ENCODE assay signal across 8 mouse cellular contexts in genomic region chr5:31093151-31094041, GRCm38 (mm10). TPM values are rescaled to one million over a fixed set of nuclear protein-coding genes. Genes with fewer than 3 reads are reported as not detected.
DNase-seq lines count a peak whose midpoint lies in the region; ATAC-seq and TF ChIP-seq lines count a peak whose summit lies in the region.

No protein-coding gene starts in this region.

- no peak overlapping the region for H3ac ChIP-seq in myocyte (ENCODE audit: control insufficient read depth, insufficient read length)

- H3K27ac ChIP-seq in forebrain, embryonic 16.5 days (ENCODE audit: low read length), result no peak overlapping the region
- no peak overlapping the region for H3K27ac ChIP-seq in kidney, adult 2 months (ENCODE audit: insufficient read depth, low read depth, low read length)
- H3K27ac ChIP-seq in limb, embryonic 14.5 days (replicated peaks; ENCODE audit: low read depth, low read length), result no peak overlapping the region

- H3K4me1 ChIP-seq in forebrain, embryonic 16.5 days (replicated peaks; ENCODE audit: control insufficient read depth, insufficient read depth, low read length), result peaks cover 32% of the 10 kb centered on the region
- peaks cover 12% of the 10 kb centered on the region; the same call in 1 of the 2 replicates for H3K4me1 ChIP-seq in kidney, adult 2 months (ENCODE audit: control insufficient read depth, insufficient read depth, low read length)
- H3K4me1 ChIP-seq in limb, embryonic 14.5 days (ENCODE audit: control insufficient read depth, insufficient read depth, low read length), result peaks cover 3% of the 10 kb centered on the region; the same call in 1 of the 2 replicates

- H3K27me3 ChIP-seq in forebrain, embryonic 16.5 days (replicated peaks; ENCODE audit: control insufficient read depth, insufficient read depth, low read length), result peaks cover 75% of the 10 kb centered on the region
- peaks cover 14% of the 10 kb centered on the region for H3K27me3 ChIP-seq in kidney, adult 2 months (replicated peaks; ENCODE audit: control insufficient read depth, insufficient read depth, low read length)
- peaks cover 88% of the 10 kb centered on the region for H3K27me3 ChIP-seq in limb, embryonic 14.5 days (ENCODE audit: control insufficient read depth, insufficient read depth, low read length)
- peaks cover 55% of the 10 kb centered on the region for H3K27me3 ChIP-seq in myocyte (ENCODE audit: control insufficient read depth, insufficient read depth, insufficient read length)

- no peaks in the 10 kb centered on the region for H3K9me3 ChIP-seq in forebrain, embryonic 16.5 days (ENCODE audit: control insufficient read depth, low read length)
- no peaks in the 10 kb centered on the region for H3K9me3 ChIP-seq in limb, embryonic 14.5 days (ENCODE audit: control insufficient read depth, low read length)

- H3K4me2 ChIP-seq in forebrain, embryonic 16.5 days (ENCODE audit: low read length), result peak overlapping the region; percentile 64
- H3K4me2 ChIP-seq in limb, embryonic 14.5 days (replicated peaks; ENCODE audit: low read depth, low read length, severe bottlenecking), result peak overlapping the region; percentile 67
- peak overlapping the region; percentile 78 for H3K4me2 ChIP-seq in myocyte (ENCODE audit: low read depth)

- H3K36me3 ChIP-seq in forebrain, embryonic 16.5 days (ENCODE audit: control insufficient read depth, insufficient read depth), result no peaks in the 10 kb centered on the region
- no peaks in the 10 kb centered on the region for H3K36me3 ChIP-seq in kidney, adult 2 months (ENCODE audit: control insufficient read depth, insufficient read depth, low read length)
- no peaks in the 10 kb centered on the region for H3K36me3 ChIP-seq in limb, embryonic 14.5 days (ENCODE audit: control insufficient read depth, insufficient read depth, low read length)
- H3K36me3 ChIP-seq in myocyte (ENCODE audit: control insufficient read depth, insufficient read depth), result no peaks in the 10 kb centered on the region

- peak overlapping the region; percentile 45 for H3K4me3 ChIP-seq in forebrain, embryonic 16.5 days (replicated peaks; ENCODE audit: low read length)
- H3K4me3 ChIP-seq in kidney, adult 2 months (ENCODE audit: insufficient read depth, low read depth, low read length), result peak overlapping the region; percentile 39; the same call in 1 of the 2 replicates
- H3K4me3 ChIP-seq in limb, embryonic 14.5 days (replicated peaks; ENCODE audit: low read length), result peak overlapping the region; percentile 41
- H3K4me3 ChIP-seq in myocyte, result no peak overlapping the region

- ATAC-seq in forebrain, embryonic 16.5 days, result peak; percentile 47
- peak; percentile 53; the same call in 1 of the 2 replicates for ATAC-seq in limb, embryonic 14.5 days (ENCODE audit: low FRiP score, low read depth)

- no peaks in the 10 kb centered on the region for H3K79me2 ChIP-seq in myocyte (ENCODE audit: control insufficient read depth, insufficient read depth)

- peak; percentile 60 for DNase-seq in CD4-positive helper T cell, adult 2 months (ENCODE audit: low read depth, low spot score)
- DNase-seq in R1 (ENCODE audit: low read depth, low spot score), result peak; percentile 82
- peak; percentile 76 for DNase-seq in kidney, adult 2 months
- no peak for DNase-seq in limb, embryonic 14.5 days (ENCODE audit: low spot score)
- DNase-seq in thymus, postnatal 14 days, result peak; percentile 68
- DNase-seq in cerebellum, adult 9-10 months, result no peak

- WGBS in forebrain, embryonic 16.5 days, result under 1% methylated on average over 51 of the region's 54 CpGs
- 2% methylated on average over 52 of the region's 54 CpGs for WGBS in kidney, adult 2 months
- 1% methylated on average over 36 of the region's 54 CpGs for WGBS in limb, embryonic 14.5 days

- no peak for TF ChIP-seq CTCF in kidney, adult 2 months (conservative IDR thresholded peaks at IDR 0.05; ENCODE audit: insufficient read depth, insufficient read length, low read depth, low read length)

- TF ChIP-seq POLR2A in kidney, adult 2 months (IDR thresholded peaks at IDR 0.05; ENCODE audit: low read depth, low read length), result no peak
- no peak for TF ChIP-seq POLR2A in limb, embryonic 14.5 days (IDR thresholded peaks at IDR 0.05; ENCODE audit: borderline replicate concordance, extremely low read depth, insufficient read depth, insufficient read length)
- no peak for TF ChIP-seq POLR2A in myocyte (IDR thresholded peaks at IDR 0.05; ENCODE audit: insufficient read length, low read depth)

- H3K9ac ChIP-seq in forebrain, embryonic 16.5 days (replicated peaks; ENCODE audit: low read depth, low read length), result peak overlapping the region; percentile 38
- peak overlapping the region; percentile 44; the same call in 1 of the 2 replicates for H3K9ac ChIP-seq in limb, embryonic 14.5 days (ENCODE audit: low read depth, low read length, severe bottlenecking)

TF ChIP-seq in myocyte, 11 proteins besides CTCF, POLR2A, EP300 and RAD21:
- no peak for TF ChIP-seq USF1 (IDR thresholded peaks at IDR 0.05; ENCODE audit: low read depth)
- TF ChIP-seq TCF3 (IDR thresholded peaks at IDR 0.05; ENCODE audit: insufficient read length, low read depth), result no peak

RNA-seq across cellular contexts. Expression of gene Dnajc5g, which starts 12.7 kb away (rescaled TPM):
- not detected in 2 replicates for polyA plus RNA-seq in forebrain, embryonic 16.5 days (2015; fragmentation: Nextera tagmentation; extraction: Ambion mirVana)
- not detected in 2 replicates for polyA plus RNA-seq in kidney, adult 2 months (2012; rRNA removed)
- not detected in 2 replicates for polyA plus RNA-seq in limb, embryonic 14.5 days (2012; rRNA removed)
- polyA plus RNA-seq in limb, embryonic 14.5 days (2014; fragmentation: Nextera tagmentation; extraction: Ambion mirVana), result not detected in 2 replicates
- polyA plus RNA-seq in myocyte (2012; fragmentation: generic; extraction: Trizol), result not detected

RNA-seq across cellular contexts. Expression of gene Slc30a3, which starts 14.6 kb away (rescaled TPM):
- 1.6 and 1.9 TPM in 2 replicates for polyA plus RNA-seq in forebrain, embryonic 16.5 days (2015; fragmentation: Nextera tagmentation; extraction: Ambion mirVana)
- polyA plus RNA-seq in kidney, adult 2 months (2012; rRNA removed), result 0.14 and 0.24 TPM in 2 replicates
- polyA plus RNA-seq in limb, embryonic 14.5 days (2012; rRNA removed), result 0.82 and 0.86 TPM in 2 replicates
- 0.53 and 0.91 TPM in 2 replicates for polyA plus RNA-seq in limb, embryonic 14.5 days (2014; fragmentation: Nextera tagmentation; extraction: Ambion mirVana)
- polyA plus RNA-seq in myocyte (2012; fragmentation: generic; extraction: Trizol), result 0.19 TPM

RNA-seq across cellular contexts. Expression of gene Trim54, which starts 23.1 kb away (rescaled TPM):
- polyA plus RNA-seq in forebrain, embryonic 16.5 days (2015; fragmentation: Nextera tagmentation; extraction: Ambion mirVana), result not detected in 2 replicates
- 0.05 and 3.9 TPM in 2 replicates for polyA plus RNA-seq in kidney, adult 2 months (2012; rRNA removed)
- 8.1 and 8.7 TPM in 2 replicates for polyA plus RNA-seq in limb, embryonic 14.5 days (2012; rRNA removed)
- 4.9 and 6.2 TPM in 2 replicates for polyA plus RNA-seq in limb, embryonic 14.5 days (2014; fragmentation: Nextera tagmentation; extraction: Ambion mirVana)
- 110 TPM for polyA plus RNA-seq in myocyte (2012; fragmentation: generic; extraction: Trizol)

RNA-seq across cellular contexts. Expression of gene Cad, which starts 38.8 kb away (rescaled TPM):
- polyA plus RNA-seq in forebrain, embryonic 16.5 days (2015; fragmentation: Nextera tagmentation; extraction: Ambion mirVana), result 19.8 and 20.1 TPM in 2 replicates
- polyA plus RNA-seq in kidney, adult 2 months (2012; rRNA removed), result 12.4 and 14.2 TPM in 2 replicates
- polyA plus RNA-seq in limb, embryonic 14.5 days (2012; rRNA removed), result 49.1 and 62.5 TPM in 2 replicates
- polyA plus RNA-seq in limb, embryonic 14.5 days (2014; fragmentation: Nextera tagmentation; extraction: Ambion mirVana), result 28.3 and 29.4 TPM in 2 replicates
- polyA plus RNA-seq in myocyte (2012; fragmentation: generic; extraction: Trizol), result 31.5 TPM

RNA-seq across cellular contexts. Expression of gene Slc5a6, which starts 44.7 kb away (rescaled TPM):
- polyA plus RNA-seq in forebrain, embryonic 16.5 days (2015; fragmentation: Nextera tagmentation; extraction: Ambion mirVana), result 15.7 and 18.2 TPM in 2 replicates
- 81.5 and 121 TPM in 2 replicates for polyA plus RNA-seq in kidney, adult 2 months (2012; rRNA removed)
- polyA plus RNA-seq in limb, embryonic 14.5 days (2012; rRNA removed), result 25.3 and 33.9 TPM in 2 replicates
- 11.0 and 11.4 TPM in 2 replicates for polyA plus RNA-seq in limb, embryonic 14.5 days (2014; fragmentation: Nextera tagmentation; extraction: Ambion mirVana)
- polyA plus RNA-seq in myocyte (2012; fragmentation: generic; extraction: Trizol), result 11.1 TPM

Comparison
In these comparisons a context has a peak if more than half of its experiments do, and no peak if none do; other contexts are left out.
1. DNase-seq: peak in CD4-positive helper T cell, adult 2 months (single experiment), R1 (single experiment), kidney, adult 2 months (single experiment) and thymus, postnatal 14 days (single experiment); none in limb, embryonic 14.5 days (single experiment) and cerebellum, adult 9-10 months (single experiment).
2. RNA of gene Trim54, which starts 23.1 kb away (polyA plus RNA-seq): 110 TPM in myocyte (single experiment); 4.9 to 8.7 TPM in limb, embryonic 14.5 days, 0.05 to 3.9 TPM in kidney, adult 2 months and not detected in forebrain, embryonic 16.5 days; every median in the first group is over 10 times any median in the second.
3. Peak in every context shown above with its lines, with median percentiles within 50 percentile points of each other: H3K4me2 ChIP-seq.